Mouse (Mus musculus): ENCODE measurements at regions not wholly inside any gene's neighbourhood (a gene's known extent, or its start where the extent isn't known, plus 50 kb on each side); places are given as distances from the start of the nearest gene placed in this dataset.
A peak's percentile ranks its signal among the peaks of the same experiment; 100 is the strongest.

- 76% methylated on average over 1 of the region's 1 CpGs for WGBS
- no peaks in the 10 kb centered on the region for H3K36me3 ChIP-seq (ENCODE audit: control insufficient read depth, insufficient read depth, low read length)
- ATAC-seq (ENCODE audit: insufficient number of reproducible peaks, low FRiP score, low TSS enrichment, low read depth) = no peak
- H3K27me3 ChIP-seq (ENCODE audit: control insufficient read depth, insufficient read depth, low read length) = no peaks in the 10 kb centered on the region
- H3K27ac ChIP-seq (replicated peaks; ENCODE audit: low read depth, low read length) = no peak overlapping the region
- no peak for DNase-seq (ENCODE audit: low spot score)
- no peak overlapping the region for H3K4me2 ChIP-seq (ENCODE audit: low read depth, severe bottlenecking)
- H3K9me3 ChIP-seq (ENCODE audit: control insufficient read depth, low read length) = no peaks in the 10 kb centered on the region
- H3K4me3 ChIP-seq (ENCODE audit: low read depth, low read length) = no peak overlapping the region
- H3K9ac ChIP-seq (ENCODE audit: low read length) = no peak overlapping the region
- H3K4me1 ChIP-seq (ENCODE audit: control insufficient read depth, insufficient read depth, low read length) = no peaks in the 10 kb centered on the region
These were observed 342.5 kb downstream of the Arl4a start for GRCm38 (mm10) chr12:39695322-39695721.

DNA sequence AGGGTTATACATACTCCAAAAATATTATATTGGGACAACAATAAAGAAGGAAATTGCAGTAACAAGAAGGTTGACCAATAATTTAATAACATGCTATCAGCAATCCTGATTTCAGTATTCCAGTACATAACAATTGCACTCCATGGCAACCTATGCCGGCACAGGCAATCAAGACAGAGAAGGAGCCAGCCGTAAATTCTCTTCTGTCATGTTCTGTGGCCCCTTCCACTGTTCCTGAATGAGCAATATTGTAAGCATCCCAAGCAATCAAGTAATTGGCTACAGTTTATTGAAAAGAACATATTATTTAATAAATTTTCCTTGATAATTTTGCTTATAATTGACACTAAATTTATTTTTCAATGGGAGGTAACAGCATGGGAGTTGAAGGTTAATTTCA, 345.8 kb downstream of the Arl4a start:
- DNase-seq (ENCODE audit: low spot score) (no peak), ATAC-seq (ENCODE audit: insufficient number of reproducible peaks, low FRiP score, low TSS enrichment, low read depth) (no peak)
- Histone ChIP-seq H3K27ac (replicated peaks; ENCODE audit: low read depth, low read length) (no peak overlapping the region), H3K36me3 (ENCODE audit: control insufficient read depth, insufficient read depth, low read length) (no peaks in the 10 kb centered on the region), H3K4me3 (ENCODE audit: low read depth, low read length) (no peak overlapping the region), H3K9ac (ENCODE audit: low read length) (no peak overlapping the region), H3K9me3 (ENCODE audit: control insufficient read depth, low read length) (no peaks in the 10 kb centered on the region), H3K4me1 (ENCODE audit: control insufficient read depth, insufficient read depth, low read length) (no peaks in the 10 kb centered on the region), H3K27me3 (ENCODE audit: control insufficient read depth, insufficient read depth, low read length) (no peaks in the 10 kb centered on the region), H3K4me2 (ENCODE audit: low read depth, severe bottlenecking) (no peak overlapping the region)
- 77% methylated on average over 2 of the region's 2 CpGs for WGBS

DNA sequence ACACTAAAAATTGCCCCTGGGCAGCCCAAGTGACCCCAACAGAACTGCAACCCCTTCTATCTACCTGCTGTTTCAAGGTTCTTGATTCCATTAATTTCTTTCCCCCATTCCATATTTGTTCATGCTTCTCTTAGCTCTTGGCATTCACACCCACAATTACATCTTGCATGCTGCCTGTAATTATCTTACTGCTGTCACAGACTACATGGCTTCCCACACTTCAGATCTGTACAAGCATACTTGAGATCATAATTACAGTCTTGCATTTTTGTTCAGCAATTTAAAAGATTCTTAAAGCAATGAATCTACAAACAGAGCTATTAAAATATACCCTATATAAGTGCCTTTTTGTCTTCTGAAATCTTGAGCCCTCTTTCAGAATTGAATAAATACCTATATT, 352.4 kb downstream of the Arl4a start:
- no peak for DNase-seq (ENCODE audit: low spot score)
- Histone ChIP-seq H3K36me3 (ENCODE audit: control insufficient read depth, insufficient read depth, low read length) (no peaks in the 10 kb centered on the region), H3K27ac (replicated peaks; ENCODE audit: low read depth, low read length) (no peak overlapping the region), H3K4me3 (ENCODE audit: low read depth, low read length) (no peak overlapping the region), H3K9me3 (ENCODE audit: control insufficient read depth, low read length) (no peaks in the 10 kb centered on the region), H3K4me1 (ENCODE audit: control insufficient read depth, insufficient read depth, low read length) (no peaks in the 10 kb centered on the region), H3K4me2 (ENCODE audit: low read depth, severe bottlenecking) (no peak overlapping the region), H3K9ac (ENCODE audit: low read length) (no peak overlapping the region), H3K27me3 (ENCODE audit: control insufficient read depth, insufficient read depth, low read length) (no peaks in the 10 kb centered on the region)
- no peak for ATAC-seq (ENCODE audit: insufficient number of reproducible peaks, low FRiP score, low TSS enrichment, low read depth)

DNA sequence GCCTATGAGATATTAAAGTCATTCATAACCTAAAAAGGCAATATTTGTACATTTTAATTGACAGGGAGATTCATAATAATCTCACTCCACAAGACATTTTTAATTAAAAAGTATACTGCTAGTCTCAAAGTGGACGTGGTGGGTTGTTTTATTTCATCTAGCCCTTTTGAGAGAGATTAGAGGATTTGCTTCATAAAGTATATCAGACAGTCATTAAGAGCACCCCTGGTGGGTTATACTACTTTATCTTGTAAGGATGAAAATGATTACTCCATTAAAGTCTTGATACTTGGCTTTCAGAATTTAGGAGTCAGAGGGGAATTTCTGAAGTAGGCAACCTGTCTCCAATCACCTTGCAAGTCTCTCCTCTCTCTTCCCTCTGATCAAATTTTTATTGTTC, 355.7 kb downstream of the Arl4a start:
- Histone ChIP-seq H3K27me3 (ENCODE audit: control insufficient read depth, insufficient read depth, low read length) (no peaks in the 10 kb centered on the region), H3K4me1 (ENCODE audit: control insufficient read depth, insufficient read depth, low read length) (no peaks in the 10 kb centered on the region), H3K9me3 (ENCODE audit: control insufficient read depth, low read length) (no peaks in the 10 kb centered on the region), H3K9ac (ENCODE audit: low read length) (no peak overlapping the region), H3K4me2 (ENCODE audit: low read depth, severe bottlenecking) (no peak overlapping the region), H3K4me3 (ENCODE audit: low read depth, low read length) (no peak overlapping the region), H3K27ac (replicated peaks; ENCODE audit: low read depth, low read length) (no peak overlapping the region), H3K36me3 (ENCODE audit: control insufficient read depth, insufficient read depth, low read length) (no peaks in the 10 kb centered on the region)
- DNase-seq (ENCODE audit: low spot score) (no peak), ATAC-seq (ENCODE audit: insufficient number of reproducible peaks, low FRiP score, low TSS enrichment, low read depth) (no peak)
- 55% methylated on average over 1 of the region's 1 CpGs for WGBS

GRCm38 (mm10) chr12:39675608-39676007, 362.2 kb downstream of the Arl4a start:
- no peak overlapping the region for H3K9ac ChIP-seq (ENCODE audit: low read length)
- DNase-seq (ENCODE audit: low spot score) = no peak
- no peak overlapping the region for H3K4me2 ChIP-seq (ENCODE audit: low read depth, severe bottlenecking)
- WGBS = 80% methylated on average over 2 of the region's 2 CpGs
- H3K27ac ChIP-seq (replicated peaks; ENCODE audit: low read depth, low read length) = no peak overlapping the region
- no peaks in the 10 kb centered on the region for H3K4me1 ChIP-seq (ENCODE audit: control insufficient read depth, insufficient read depth, low read length)
- H3K36me3 ChIP-seq (ENCODE audit: control insufficient read depth, insufficient read depth, low read length) = no peaks in the 10 kb centered on the region
- no peaks in the 10 kb centered on the region for H3K27me3 ChIP-seq (ENCODE audit: control insufficient read depth, insufficient read depth, low read length)
- no peaks in the 10 kb centered on the region for H3K9me3 ChIP-seq (ENCODE audit: control insufficient read depth, low read length)
- no peak overlapping the region for H3K4me3 ChIP-seq (ENCODE audit: low read depth, low read length)
- ATAC-seq (ENCODE audit: insufficient number of reproducible peaks, low FRiP score, low TSS enrichment, low read depth) = no peak

- 76% methylated on average over 2 of the region's 2 CpGs for WGBS
- no peaks in the 10 kb centered on the region for H3K27me3 ChIP-seq (ENCODE audit: control insufficient read depth, insufficient read depth, low read length)
- no peak for ATAC-seq (ENCODE audit: insufficient number of reproducible peaks, low FRiP score, low TSS enrichment, low read depth)
These were observed 370.1 kb downstream of the Arl4a start for GRCm38 (mm10) chr12:39667701-39668100.

DNA sequence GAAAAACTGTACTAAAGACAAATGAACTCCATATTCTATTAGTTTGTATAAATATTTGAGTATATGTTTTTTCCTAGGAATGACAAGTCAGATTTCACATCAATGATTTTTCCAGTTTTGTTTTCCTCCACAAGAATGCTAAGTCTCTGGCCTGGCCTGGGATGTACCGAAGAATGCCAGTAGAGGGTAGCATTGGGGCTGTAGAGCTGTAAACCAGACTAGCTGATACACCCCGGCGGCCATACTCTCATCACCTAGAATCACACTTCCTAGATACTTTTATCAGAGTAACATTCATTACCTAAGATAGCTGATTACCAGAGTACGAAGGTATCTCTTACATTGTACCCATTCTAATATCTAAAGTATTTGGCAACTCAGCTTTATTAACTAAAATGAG, 372.4 kb downstream of the Arl4a start:
- Histone ChIP-seq H3K36me3 (ENCODE audit: control insufficient read depth, insufficient read depth, low read length) (no peaks in the 10 kb centered on the region), H3K27ac (replicated peaks; ENCODE audit: low read depth, low read length) (no peak overlapping the region), H3K4me2 (ENCODE audit: low read depth, severe bottlenecking) (no peak overlapping the region), H3K27me3 (ENCODE audit: control insufficient read depth, insufficient read depth, low read length) (no peaks in the 10 kb centered on the region), H3K9me3 (ENCODE audit: control insufficient read depth, low read length) (no peaks in the 10 kb centered on the region), H3K4me3 (ENCODE audit: low read depth, low read length) (no peak overlapping the region), H3K9ac (ENCODE audit: low read length) (no peak overlapping the region), H3K4me1 (ENCODE audit: control insufficient read depth, insufficient read depth, low read length) (no peaks in the 10 kb centered on the region)
- no peak for ATAC-seq (ENCODE audit: insufficient number of reproducible peaks, low FRiP score, low TSS enrichment, low read depth)
- WGBS = 21% methylated on average over 4 of the region's 4 CpGs
- DNase-seq (ENCODE audit: low spot score) = peak; percentile 76

More at GRCm38 (mm10) chr12:39667701-39668100, 370.1 kb downstream of the Arl4a start:
- Histone ChIP-seq H3K4me1 (ENCODE audit: control insufficient read depth, insufficient read depth, low read length) (no peaks in the 10 kb centered on the region), H3K4me3 (ENCODE audit: low read depth, low read length) (no peak overlapping the region), H3K27ac (replicated peaks; ENCODE audit: low read depth, low read length) (no peak overlapping the region), H3K9me3 (ENCODE audit: control insufficient read depth, low read length) (no peaks in the 10 kb centered on the region), H3K4me2 (ENCODE audit: low read depth, severe bottlenecking) (no peak overlapping the region), H3K9ac (ENCODE audit: low read length) (no peak overlapping the region), H3K36me3 (ENCODE audit: control insufficient read depth, insufficient read depth, low read length) (no peaks in the 10 kb centered on the region)
- no peak for DNase-seq (ENCODE audit: low spot score)

GRCm38 (mm10) chr12:39660420-39660819, 377.4 kb downstream of the Arl4a start:
- Histone ChIP-seq H3K4me2 (ENCODE audit: low read depth, severe bottlenecking) (no peak overlapping the region), H3K4me3 (ENCODE audit: low read depth, low read length) (no peak overlapping the region), H3K4me1 (ENCODE audit: control insufficient read depth, insufficient read depth, low read length) (no peaks in the 10 kb centered on the region), H3K9ac (ENCODE audit: low read length) (no peak overlapping the region), H3K27me3 (ENCODE audit: control insufficient read depth, insufficient read depth, low read length) (no peaks in the 10 kb centered on the region), H3K36me3 (ENCODE audit: control insufficient read depth, insufficient read depth, low read length) (no peaks in the 10 kb centered on the region), H3K27ac (replicated peaks; ENCODE audit: low read depth, low read length) (no peak overlapping the region), H3K9me3 (ENCODE audit: control insufficient read depth, low read length) (no peaks in the 10 kb centered on the region)
- no peak for DNase-seq (ENCODE audit: low spot score)
- WGBS = 28% methylated on average over 4 of the region's 4 CpGs
- ATAC-seq (ENCODE audit: insufficient number of reproducible peaks, low FRiP score, low TSS enrichment, low read depth) = no peak

DNA sequence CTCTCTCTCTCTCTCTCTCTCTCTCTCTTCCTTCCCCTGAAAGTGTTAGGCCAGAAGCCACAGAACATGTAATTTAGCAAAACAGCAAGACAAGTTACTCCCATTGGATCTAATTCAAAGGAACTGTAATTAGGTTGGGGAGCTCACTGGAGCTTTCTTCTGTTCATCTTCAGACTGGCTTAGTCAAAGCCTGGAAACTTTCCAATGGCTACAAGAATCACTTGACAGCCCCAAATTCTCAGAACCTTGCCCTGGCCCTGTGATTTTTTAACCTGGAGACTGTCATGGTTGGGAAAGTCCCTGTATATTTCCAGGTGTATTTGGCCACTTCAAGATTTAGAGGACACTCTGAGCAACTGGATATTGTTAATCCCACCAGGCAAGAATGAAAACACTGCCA, 381.2 kb downstream of the Arl4a start:
- Histone ChIP-seq H3K4me2 (ENCODE audit: low read depth, severe bottlenecking) (no peak overlapping the region), H3K27me3 (ENCODE audit: control insufficient read depth, insufficient read depth, low read length) (no peaks in the 10 kb centered on the region), H3K4me3 (ENCODE audit: low read depth, low read length) (no peak overlapping the region), H3K4me1 (ENCODE audit: control insufficient read depth, insufficient read depth, low read length) (no peaks in the 10 kb centered on the region), H3K9me3 (ENCODE audit: control insufficient read depth, low read length) (no peaks in the 10 kb centered on the region), H3K9ac (ENCODE audit: low read length) (no peak overlapping the region), H3K27ac (replicated peaks; ENCODE audit: low read depth, low read length) (no peak overlapping the region), H3K36me3 (ENCODE audit: control insufficient read depth, insufficient read depth, low read length) (no peaks in the 10 kb centered on the region)
- ATAC-seq (ENCODE audit: insufficient number of reproducible peaks, low FRiP score, low TSS enrichment, low read depth) (no peak), DNase-seq (ENCODE audit: low spot score) (no peak)
